Mouse (Mus musculus): ENCODE measurements around the gene Hoxa6. TPM values are rescaled to one million over a fixed set of nuclear protein-coding genes. Genes with fewer than 3 reads are reported as not detected.

Hoxa6 gene
- polyA plus RNA-seq, 1 experiment = 1.7 TPM

- DNase-seq = no peak
- WGBS = 4% methylated on average over 27 of the region's 27 CpGs
- H3K4me3 ChIP-seq (replicated peaks; ENCODE audit: extremely low read depth, low read depth, low read length) = no peak overlapping the region
- no peak for TF ChIP-seq POLR2A (IDR thresholded peaks at IDR 0.05; ENCODE audit: borderline replicate concordance, extremely low read depth, low read depth, low read length)
- TF ChIP-seq CTCF (IDR thresholded peaks at IDR 0.05; ENCODE audit: insufficient read depth, low read length) = no peak
- peaks cover 2% of the 10 kb centered on the region for H3K4me1 ChIP-seq (ENCODE audit: control insufficient read depth, insufficient read depth, low read length)
Measured at GRCm38 (mm10) chr6:52248638-52249414, 40.3 kb upstream of the Hoxa6 start.

GRCm38 (mm10) chr6:52247766-52248637, 39.5 kb upstream of the Hoxa6 start:
- H3K4me3 ChIP-seq (replicated peaks; ENCODE audit: extremely low read depth, low read depth, low read length) = no peak overlapping the region
- TF ChIP-seq CTCF (IDR thresholded peaks at IDR 0.05; ENCODE audit: insufficient read depth, low read length) (no peak), POLR2A (IDR thresholded peaks at IDR 0.05; ENCODE audit: borderline replicate concordance, extremely low read depth, low read depth, low read length) (no peak)
- DNase-seq = no peak
- WGBS = 5% methylated on average over 23 of the region's 23 CpGs
- H3K4me1 ChIP-seq (ENCODE audit: control insufficient read depth, insufficient read depth, low read length) = peaks cover 2% of the 10 kb centered on the region

DNA sequence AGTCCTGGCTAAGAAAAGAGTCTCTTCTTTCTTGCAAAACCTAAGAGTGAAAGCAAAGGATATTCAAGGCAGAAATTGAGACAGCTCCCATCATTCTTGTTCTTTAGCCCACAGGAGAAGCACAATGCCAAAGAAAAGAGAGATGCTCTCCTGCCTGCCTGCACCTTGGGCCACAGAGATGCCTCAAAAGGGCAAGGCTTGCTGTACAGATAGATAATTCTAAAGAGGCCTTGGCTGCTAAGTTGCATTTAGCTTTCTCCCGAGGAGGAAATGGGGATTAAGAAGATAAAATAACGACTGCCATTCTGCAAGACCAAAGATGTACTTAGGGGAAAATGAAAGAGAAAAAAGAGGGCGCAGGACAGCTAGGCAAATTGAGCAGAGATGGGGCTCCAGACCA, 38.4 kb upstream of the Hoxa6 start:
- no peak overlapping the region for H3K4me3 ChIP-seq (replicated peaks; ENCODE audit: extremely low read depth, low read depth, low read length)
- peaks cover 2% of the 10 kb centered on the region for H3K4me1 ChIP-seq (ENCODE audit: control insufficient read depth, insufficient read depth, low read length)
- WGBS = 8% methylated on average over 3 of the region's 3 CpGs
- DNase-seq = no peak
- no peak for TF ChIP-seq POLR2A (IDR thresholded peaks at IDR 0.05; ENCODE audit: borderline replicate concordance, extremely low read depth, low read depth, low read length)
- no peak for TF ChIP-seq CTCF (IDR thresholded peaks at IDR 0.05; ENCODE audit: insufficient read depth, low read length)

DNA sequence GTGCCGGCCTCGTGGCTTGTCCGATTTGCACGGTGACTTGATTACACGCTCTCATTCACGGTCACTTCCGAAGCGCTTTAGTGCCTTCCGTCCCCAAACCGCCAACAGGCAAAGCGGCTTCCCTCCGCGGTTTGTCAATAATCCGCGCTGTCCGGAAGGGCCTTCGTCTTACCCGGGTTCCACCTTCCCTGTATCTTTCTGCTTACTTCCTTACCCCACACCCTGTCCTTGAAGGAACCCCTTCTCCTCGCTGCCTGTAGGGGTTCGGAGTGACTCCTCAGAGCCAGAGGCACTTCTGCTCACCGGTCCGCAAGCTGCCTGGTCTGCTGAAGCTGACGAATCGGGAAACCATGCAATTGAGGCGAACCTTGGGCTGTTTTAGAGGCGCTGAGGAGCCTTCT, 37.9 kb upstream of the Hoxa6 start:
- Histone ChIP-seq H3K4me3 (replicated peaks; ENCODE audit: extremely low read depth, low read depth, low read length) (no peak overlapping the region), H3K4me1 (ENCODE audit: control insufficient read depth, insufficient read depth, low read length) (peaks cover 2% of the 10 kb centered on the region)
- TF ChIP-seq POLR2A (IDR thresholded peaks at IDR 0.05; ENCODE audit: borderline replicate concordance, extremely low read depth, low read depth, low read length) (no peak), CTCF (IDR thresholded peaks at IDR 0.05; ENCODE audit: insufficient read depth, low read length) (no peak)
- no peak for DNase-seq
- 2% methylated on average over 26 of the region's 26 CpGs for WGBS

DNA sequence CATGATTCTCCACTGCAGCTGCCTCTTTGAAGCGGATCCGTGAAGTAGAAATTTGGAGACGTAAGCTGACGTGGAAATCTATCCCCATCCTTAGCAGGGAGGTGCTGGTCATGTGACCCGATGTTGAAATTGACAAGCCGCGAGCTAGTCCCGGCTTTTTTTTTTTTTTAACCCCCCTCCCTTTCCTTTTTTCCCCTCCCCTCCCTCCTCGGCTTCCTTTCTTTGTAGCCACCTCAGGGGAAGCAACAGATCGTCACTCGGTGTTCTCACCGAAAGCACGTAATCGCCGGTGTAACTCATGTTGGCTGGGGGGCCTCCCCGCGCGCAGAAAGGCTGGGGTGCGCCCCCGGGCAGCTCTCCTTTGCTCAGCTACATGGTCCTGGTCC, 37.2 kb upstream of the Hoxa6 start, which contains the start of gene Hoxa11:
TSS of gene Hoxa11 (minus strand) at position 54 of the 386 bp plus-strand sequence.
- TF ChIP-seq CTCF (IDR thresholded peaks at IDR 0.05; ENCODE audit: insufficient read depth, low read length) (no peak), POLR2A (IDR thresholded peaks at IDR 0.05; ENCODE audit: borderline replicate concordance, extremely low read depth, low read depth, low read length) (no peak)
- no peak for DNase-seq
- 4% methylated on average over 20 of the region's 20 CpGs for WGBS
- Histone ChIP-seq H3K4me1 (ENCODE audit: control insufficient read depth, insufficient read depth, low read length) (peaks cover 2% of the 10 kb centered on the region), H3K4me3 (replicated peaks; ENCODE audit: extremely low read depth, low read depth, low read length) (no peak within 1 kb of the TSS)

DNA sequence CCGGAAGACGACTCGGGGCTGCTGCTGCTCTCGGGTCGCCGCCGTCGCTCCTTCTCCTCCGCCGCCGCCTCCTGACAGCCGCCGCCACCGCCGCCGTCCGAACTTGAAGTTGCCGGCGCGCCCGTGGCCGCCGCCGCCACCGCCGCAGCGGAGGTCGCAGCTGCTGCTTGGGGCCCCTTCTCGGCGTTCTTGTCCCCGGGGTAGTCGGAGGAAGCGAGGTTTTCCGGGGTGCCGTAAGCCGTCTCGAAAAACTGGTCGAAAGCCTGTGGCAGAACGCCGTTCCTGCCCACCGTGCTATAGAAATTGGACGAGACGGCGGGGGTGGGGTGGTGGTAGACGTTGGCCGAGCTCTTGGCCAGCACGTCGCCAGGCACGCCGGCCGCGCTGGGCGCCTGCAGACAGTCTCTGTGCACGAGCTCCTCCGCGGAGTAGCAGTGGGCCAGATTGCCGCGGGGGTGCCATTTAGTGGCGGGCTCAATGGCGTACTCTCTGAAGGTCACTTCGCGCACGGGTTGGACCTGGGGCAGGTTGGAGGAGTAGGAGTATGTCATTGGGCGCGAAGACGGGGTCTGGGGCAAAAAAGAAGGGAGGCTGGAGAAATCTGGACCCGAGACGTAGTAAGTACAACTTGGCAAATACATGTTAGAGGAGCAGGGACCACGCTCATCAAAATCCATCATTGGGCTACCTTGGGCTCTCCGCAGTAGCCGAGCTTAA, 36.7 kb upstream of the Hoxa6 start:
- WGBS = 4% methylated on average over 71 of the region's 71 CpGs
- TF ChIP-seq CTCF (IDR thresholded peaks at IDR 0.05; ENCODE audit: insufficient read depth, low read length) (no peak), POLR2A (IDR thresholded peaks at IDR 0.05; ENCODE audit: borderline replicate concordance, extremely low read depth, low read depth, low read length) (no peak)
- DNase-seq = no peak
- no peak overlapping the region for H3K4me3 ChIP-seq (replicated peaks; ENCODE audit: extremely low read depth, low read depth, low read length)
- H3K4me1 ChIP-seq (ENCODE audit: control insufficient read depth, insufficient read depth, low read length) = peaks cover 2% of the 10 kb centered on the region

GRCm38 (mm10) chr6:52244471-52245039, 36.0 kb upstream of the Hoxa6 start:
- Histone ChIP-seq H3K4me1 (ENCODE audit: control insufficient read depth, insufficient read depth, low read length) (peaks cover 2% of the 10 kb centered on the region), H3K4me3 (replicated peaks; ENCODE audit: extremely low read depth, low read depth, low read length) (no peak overlapping the region)
- 8% methylated on average over 23 of the region's 23 CpGs for WGBS
- TF ChIP-seq CTCF (IDR thresholded peaks at IDR 0.05; ENCODE audit: insufficient read depth, low read length) (no peak), POLR2A (IDR thresholded peaks at IDR 0.05; ENCODE audit: borderline replicate concordance, extremely low read depth, low read depth, low read length) (no peak)
- no peak for DNase-seq

DNA sequence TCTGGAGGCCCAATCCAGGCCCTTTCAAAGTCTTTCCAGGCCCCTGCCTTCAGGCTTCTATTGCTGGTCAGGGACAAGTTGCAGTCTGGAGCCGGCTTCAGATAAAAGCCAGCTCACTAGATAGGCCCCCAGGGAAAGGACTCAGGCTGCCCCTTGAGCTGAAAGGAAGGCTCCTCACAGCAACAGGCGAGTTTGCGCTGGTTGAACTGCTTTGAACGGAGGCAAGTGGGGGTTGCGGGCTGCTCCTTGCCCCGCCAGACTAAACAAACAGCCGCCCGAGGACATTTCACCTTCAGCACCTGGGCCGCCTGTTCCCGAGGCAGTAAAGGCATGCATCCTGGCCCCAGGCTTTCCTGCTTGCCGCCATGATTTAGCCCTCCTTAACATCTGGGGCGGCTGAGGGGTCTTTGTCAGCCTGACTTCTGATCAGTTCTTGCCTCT, 35.2 kb upstream of the Hoxa6 start:
- no peak overlapping the region for H3K4me3 ChIP-seq (replicated peaks; ENCODE audit: extremely low read depth, low read depth, low read length)
- TF ChIP-seq CTCF (IDR thresholded peaks at IDR 0.05; ENCODE audit: insufficient read depth, low read length) (no peak), POLR2A (IDR thresholded peaks at IDR 0.05; ENCODE audit: borderline replicate concordance, extremely low read depth, low read depth, low read length) (no peak)
- DNase-seq = no peak
- peaks cover 2% of the 10 kb centered on the region for H3K4me1 ChIP-seq (ENCODE audit: control insufficient read depth, insufficient read depth, low read length)
- 14% methylated on average over 12 of the region's 12 CpGs for WGBS

All from lung, adult 2 months (tissue).